Mouse (Mus musculus) lung, embryonic 14.5 days (tissue): ENCODE data around the gene Creb5. TPM values are rescaled to one million over a fixed set of nuclear protein-coding genes. Genes with fewer than 3 reads are reported as not detected.

Source experiments
- ATAC-seq: fragments of 200-750 bp; cut with Nextera tagmentation; 2 replicates; pipeline ENCODE4 v1.8.0; 2017; ENCODE audit warnings: mild to moderate bottlenecking, moderate TSS enrichment, moderate library complexity; ENCODE audit not compliant: insufficient read depth
- DNase-seq: peaks from one replicate; pipeline ENCODE4 v3.0.0-alpha.2; 2015
- H3K27ac ChIP-seq: fragments of 300-500 bp; sonication (generic); 2 replicates; pipeline ENCODE4 v1.5.1; 2014; ENCODE audit warnings: low read depth, mild to moderate bottlenecking, moderate library complexity
- H3K27me3 ChIP-seq: fragments of 300-500 bp; sonication (generic); 2 replicates; pipeline ENCODE4 v1.6.1; 2014; ENCODE audit warnings: low read length, control low read depth; ENCODE audit not compliant: insufficient read depth
- H3K36me3 ChIP-seq: fragments of 300-500 bp; sonication (generic); 2 replicates; pipeline ENCODE4 v1.6.1; 2014; ENCODE audit warnings: control low read depth; ENCODE audit not compliant: insufficient read depth
- H3K4me1 ChIP-seq: fragments of 300-500 bp; sonication (generic); 2 replicates; pipeline ENCODE4 v1.6.1; 2014; ENCODE audit warnings: antibody characterized with exemption, control low read depth; ENCODE audit not compliant: insufficient read depth
- H3K4me2 ChIP-seq: fragments of 300-500 bp; sonication (generic); 2 replicates; pipeline ENCODE4 v1.6.1; 2014; ENCODE audit warnings: mild to moderate bottlenecking
- H3K4me3 ChIP-seq: fragments of 300-500 bp; sonication (generic); 2 replicates; pipeline ENCODE4 v1.5.1; 2014; ENCODE audit warnings: low read depth, low read length
- H3K9ac ChIP-seq: fragments of 300-500 bp; sonication (generic); 2 replicates; pipeline ENCODE4 v1.6.1; 2014
- H3K9me3 ChIP-seq: fragments of 300-500 bp; sonication (generic); 2 replicates; pipeline ENCODE4 v1.6.1; 2016; ENCODE audit warnings: low read depth, low read length, control low read depth
- CTCF ChIP-seq: IDR thresholded peaks from 2 replicates; pipeline ENCODE4 v1.5.1; 2016; ENCODE audit warnings: antibody characterized with exemption, low read depth
- WGBS: fragments of 180-500 bp; shearing (Covaris S2); extraction: QIAGEN DNeasy Blood & Tissue Kit; methylation state at CpG from one replicate; pipeline ENCODE4 v1.1.7; 2014; 5-methylcytosine and 5-hydroxymethylcytosine counted together
- polyA plus RNA-seq: library from polyadenylated mRNA; unstranded; fragments of >200 nt; fragmentation: Nextera tagmentation; extraction: Ambion mirVana; gene quantifications from 2 replicates; pipeline ENCODE4 v1.2.1, GENCODE M21; 2014

The Creb5 gene
- polyA plus RNA-seq, 1 experiment from 2014 or later, result 6.4 TPM

DNA sequence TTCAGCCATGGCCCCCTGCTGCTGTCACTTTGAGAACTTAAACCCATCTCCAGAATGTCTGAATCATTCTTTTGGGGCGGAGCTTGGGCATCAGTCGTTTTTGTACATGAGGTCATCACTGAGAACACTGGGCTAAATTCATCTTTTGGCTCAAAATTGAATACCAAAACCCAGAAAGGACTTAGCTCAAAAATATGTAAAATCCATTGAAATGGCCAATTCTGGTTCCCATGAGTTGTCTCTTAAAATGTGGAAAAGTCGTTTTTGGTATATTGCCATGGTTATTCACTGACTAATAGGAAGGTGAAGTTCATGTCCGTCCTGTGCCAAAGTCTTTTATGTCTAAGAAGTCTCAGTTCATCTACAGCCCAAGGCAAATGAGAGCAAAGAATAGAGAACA lies 228.5 kb downstream of the Creb5 start:
- WGBS, result 75% methylated on average over 4 of the region's 4 CpGs
- TF ChIP-seq CTCF, result no peak
- H3K9me3 ChIP-seq, result no peaks in the 10 kb centered on the region
- no peak for DNase-seq
- no peak overlapping the region for H3K27ac ChIP-seq
- no peak overlapping the region for H3K4me3 ChIP-seq
- ATAC-seq, result no peak
- H3K4me2 ChIP-seq, result no peak overlapping the region
- no peaks in the 10 kb centered on the region for H3K4me1 ChIP-seq
- H3K27me3 ChIP-seq, result no peaks in the 10 kb centered on the region
- H3K9ac ChIP-seq, result no peak overlapping the region
- no peaks in the 10 kb centered on the region for H3K36me3 ChIP-seq

DNA sequence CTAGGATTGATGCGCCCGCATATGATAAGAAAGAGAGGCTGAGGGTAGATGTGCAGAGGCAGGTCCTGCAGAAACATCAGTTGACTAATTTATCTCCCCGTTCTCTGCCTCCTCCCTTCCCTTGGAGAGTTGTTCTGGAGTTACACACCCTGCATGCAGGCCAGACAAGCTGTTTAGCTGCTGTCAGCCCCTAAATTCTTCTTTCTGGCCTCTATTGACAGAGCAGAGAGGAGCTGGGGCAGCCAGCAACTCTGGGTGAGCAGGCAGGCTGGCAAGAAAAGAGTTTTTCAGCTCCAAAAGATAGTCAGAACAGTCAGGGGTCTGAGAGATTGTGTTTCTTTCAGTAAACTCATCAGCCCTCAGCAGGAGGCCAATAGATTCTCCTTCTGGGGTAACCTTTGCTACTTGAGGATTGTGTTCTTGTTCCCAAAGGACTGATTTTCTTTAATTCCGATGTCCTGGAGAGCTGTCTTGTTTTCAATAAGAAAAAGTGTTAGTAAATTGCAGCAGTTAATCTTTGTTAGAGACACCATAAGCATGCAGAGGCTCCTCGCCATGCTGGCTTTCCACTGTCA lies 230.4 kb downstream of the Creb5 start:
- Histone ChIP-seq H3K27me3 (no peaks in the 10 kb centered on the region), H3K27ac (no peak overlapping the region), H3K9me3 (no peaks in the 10 kb centered on the region), H3K36me3 (no peaks in the 10 kb centered on the region), H3K4me2 (no peak overlapping the region), H3K9ac (no peak overlapping the region), H3K4me3 (no peak overlapping the region), H3K4me1 (no peaks in the 10 kb centered on the region)
- ATAC-seq, result no peak
- no peak for TF ChIP-seq CTCF
- 43% methylated on average over 5 of the region's 5 CpGs for WGBS
- no peak for DNase-seq

DNA sequence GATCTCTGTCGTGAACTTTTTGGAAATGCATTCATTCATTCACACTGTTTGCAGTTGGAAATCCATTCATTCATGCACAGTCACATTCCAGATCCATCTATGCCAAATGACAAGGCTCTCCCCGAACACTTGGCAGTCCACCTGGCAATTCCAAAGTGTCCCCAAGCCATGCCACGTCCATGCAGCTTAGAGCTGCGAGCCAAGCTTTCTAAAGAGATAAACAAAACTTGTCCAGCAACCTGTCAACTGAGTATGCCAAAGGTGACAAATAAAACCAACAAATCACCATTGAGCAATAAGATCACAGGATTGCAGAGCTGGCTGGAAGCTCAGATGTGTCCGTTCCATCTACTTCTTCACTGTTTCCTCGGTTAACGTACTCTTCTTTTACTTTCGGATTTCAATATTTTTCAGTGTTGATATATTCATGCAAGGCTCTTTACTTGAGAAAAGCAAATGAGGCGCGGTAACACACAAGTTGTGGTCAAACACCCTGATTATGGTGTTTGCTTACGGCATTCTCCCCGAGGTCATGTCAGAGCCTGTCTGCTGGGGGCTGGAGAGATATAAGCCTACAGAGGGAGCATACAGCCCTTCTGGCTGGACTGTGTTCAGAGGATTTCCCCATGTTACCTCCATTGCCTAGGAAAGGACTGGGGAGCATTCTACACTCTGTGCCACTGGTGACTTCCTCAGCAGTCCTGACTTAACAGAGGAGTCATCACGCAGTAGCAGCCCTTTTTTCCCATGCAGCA lies 236.8 kb downstream of the Creb5 start:
- no peak for TF ChIP-seq CTCF
- Histone ChIP-seq H3K4me3 (no peak overlapping the region), H3K9me3 (no peaks in the 10 kb centered on the region), H3K4me2 (no peak overlapping the region), H3K27ac (no peak overlapping the region), H3K27me3 (no peaks in the 10 kb centered on the region), H3K4me1 (no peaks in the 10 kb centered on the region), H3K36me3 (no peaks in the 10 kb centered on the region), H3K9ac (no peak overlapping the region)
- WGBS, result 74% methylated on average over 13 of the region's 13 CpGs
- ATAC-seq (no peak), DNase-seq (no peak)

DNA sequence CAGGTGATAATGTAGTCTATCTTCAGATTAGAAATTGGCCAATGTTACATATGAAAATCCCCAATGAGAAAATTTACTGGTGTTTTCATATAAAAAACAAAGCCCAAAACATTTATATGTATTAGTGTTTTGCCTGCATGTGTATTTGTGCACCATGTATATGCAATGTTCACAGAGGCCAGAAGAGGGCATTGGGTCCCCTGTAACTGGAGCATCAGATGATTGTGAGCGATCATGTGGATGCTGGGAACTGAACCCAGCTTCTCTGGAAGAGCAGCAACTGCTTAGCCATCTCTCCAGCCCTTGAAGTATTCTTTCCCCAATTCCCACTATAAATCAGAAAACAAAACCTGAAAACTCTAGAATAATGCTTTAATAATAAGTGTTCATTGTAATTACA lies 239.4 kb downstream of the Creb5 start:
- no peaks in the 10 kb centered on the region for H3K27me3 ChIP-seq
- 84% methylated on average over 1 of the region's 1 CpGs for whole genome bisulfite sequencing

GRCm38 (mm10) chr6:53530742-53531141 lies 243.7 kb downstream of the Creb5 start:
- DNase-seq (no peak), ATAC-seq (no peak)
- H3K9ac ChIP-seq, result no peak overlapping the region
- WGBS, result 85% methylated on average over 8 of the region's 8 CpGs
- no peak for TF ChIP-seq CTCF
- H3K4me2 ChIP-seq, result no peak overlapping the region
- no peaks in the 10 kb centered on the region for H3K4me1 ChIP-seq
- H3K4me3 ChIP-seq, result no peak overlapping the region
- no peak overlapping the region for H3K27ac ChIP-seq
- H3K36me3 ChIP-seq, result no peaks in the 10 kb centered on the region
- H3K9me3 ChIP-seq, result no peaks in the 10 kb centered on the region
- no peaks in the 10 kb centered on the region for H3K27me3 ChIP-seq

More for the DNA sequence above, 239.4 kb downstream of the Creb5 start:
- TF ChIP-seq CTCF, result 0 out of 2 replicates have a peak, but pooled peaks have one; percentile 30
- no peaks in the 10 kb centered on the region for H3K9me3 ChIP-seq
- H3K9ac ChIP-seq, result no peak overlapping the region
- no peak for ATAC-seq
- no peak for DNase-seq
- H3K4me3 ChIP-seq, result no peak overlapping the region
- no peak overlapping the region for H3K27ac ChIP-seq
- H3K4me1 ChIP-seq, result no peaks in the 10 kb centered on the region
- H3K36me3 ChIP-seq, result no peaks in the 10 kb centered on the region
- H3K4me2 ChIP-seq, result no peak overlapping the region

GRCm38 (mm10) chr6:53531461-53531860 lies 244.4 kb downstream of the Creb5 start:
- Histone ChIP-seq H3K4me2 (no peak overlapping the region), H3K9ac (no peak overlapping the region), H3K4me3 (no peak overlapping the region), H3K27ac (no peak overlapping the region), H3K4me1 (no peaks in the 10 kb centered on the region), H3K27me3 (no peaks in the 10 kb centered on the region), H3K9me3 (no peaks in the 10 kb centered on the region), H3K36me3 (no peaks in the 10 kb centered on the region)
- no peak for DNase-seq
- TF ChIP-seq CTCF, result no peak
- no peak for ATAC-seq
- 91% methylated on average over 4 of the region's 4 CpGs for WGBS

- 89% methylated on average over 4 of the region's 4 CpGs for WGBS
- no peaks in the 10 kb centered on the region for H3K36me3 ChIP-seq
- ATAC-seq, result no peak
These were observed 250.5 kb downstream of the Creb5 start for GRCm38 (mm10) chr6:53537530-53537929.

More at GRCm38 (mm10) chr6:53537530-53537929, 250.5 kb downstream of the Creb5 start:
- Histone ChIP-seq H3K9ac (no peak overlapping the region), H3K4me2 (no peak overlapping the region), H3K4me3 (no peak overlapping the region), H3K4me1 (no peaks in the 10 kb centered on the region), H3K27me3 (no peaks in the 10 kb centered on the region), H3K27ac (no peak overlapping the region), H3K9me3 (no peaks in the 10 kb centered on the region)
- no peak for DNase-seq
- TF ChIP-seq CTCF, result no peak
